Mouse (Mus musculus): Measurements from ENCODE around the gene Fn3k. TPM values are rescaled to one million over a fixed set of nuclear protein-coding genes. Genes with fewer than 3 reads are reported as not detected.

The Fn3k gene
- polyA plus RNA-seq, 1 experiment from 2014 or later: 0.03 TPM

GRCm38 (mm10) chr11:121433397-121433796 is 1.3 kb upstream of the Fn3k start:
- Histone ChIP-seq H3K36me3 (ENCODE audit: inconsistent target) (no peaks in the 10 kb centered on the region), H3K4me3 (ENCODE audit: inconsistent target) (no peak overlapping the region), H3K79me2 (ENCODE audit: inconsistent target) (no peaks in the 10 kb centered on the region), H3K27ac (no peak overlapping the region)
- 83% methylated on average over 4 of the region's 4 CpGs for WGBS (ENCODE audit: missing documents)

GRCm38 (mm10) chr11:121437236-121437635 is 2.5 kb downstream of the Fn3k start:
- no peak overlapping the region for H3K4me3 ChIP-seq (ENCODE audit: inconsistent target)
- H3K27ac ChIP-seq: no peak overlapping the region
- H3K79me2 ChIP-seq (ENCODE audit: inconsistent target): no peaks in the 10 kb centered on the region
- H3K36me3 ChIP-seq (ENCODE audit: inconsistent target): no peaks in the 10 kb centered on the region
- 97% methylated on average over 4 of the region's 5 CpGs for WGBS (ENCODE audit: missing documents)

- WGBS (ENCODE audit: missing documents): 77% methylated on average over 5 of the region's 5 CpGs
- H3K4me3 ChIP-seq (ENCODE audit: inconsistent target): no peak overlapping the region
- H3K79me2 ChIP-seq (ENCODE audit: inconsistent target): no peaks in the 10 kb centered on the region
- H3K27ac ChIP-seq: no peak overlapping the region
- no peaks in the 10 kb centered on the region for H3K36me3 ChIP-seq (ENCODE audit: inconsistent target)
These were observed 5.1 kb downstream of the Fn3k start for GRCm38 (mm10) chr11:121439686-121440292.

DNA sequence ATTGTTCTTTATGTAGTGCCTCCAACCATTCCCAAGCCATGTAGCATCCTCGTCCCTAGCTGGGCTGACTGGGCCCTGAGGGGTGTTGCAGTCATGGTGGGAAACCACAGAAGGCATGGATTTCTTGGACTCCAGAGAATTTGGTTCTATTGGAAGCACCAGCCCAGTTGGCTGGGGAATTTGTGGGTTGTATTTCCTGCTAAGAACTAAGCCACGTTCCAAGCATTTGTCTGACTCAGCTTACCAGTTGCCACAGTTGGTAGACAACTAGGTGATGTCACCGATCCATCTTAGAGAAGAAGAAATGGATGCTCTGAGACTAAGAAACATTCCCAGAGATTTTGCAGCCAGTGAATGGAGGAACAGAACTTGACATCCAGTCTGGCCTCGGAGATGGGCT is 6.9 kb downstream of the Fn3k start:
- H3K79me2 ChIP-seq (ENCODE audit: inconsistent target): no peaks in the 10 kb centered on the region
- no peak overlapping the region for H3K27ac ChIP-seq
- WGBS (ENCODE audit: missing documents): 86% methylated on average over 4 of the region's 4 CpGs
- H3K36me3 ChIP-seq (ENCODE audit: inconsistent target): no peaks in the 10 kb centered on the region
- H3K4me3 ChIP-seq (ENCODE audit: inconsistent target): no peak overlapping the region

- no peak overlapping the region for H3K27ac ChIP-seq
- 69% methylated on average over 2 of the region's 2 CpGs for WGBS (ENCODE audit: missing documents)
- no peaks in the 10 kb centered on the region for H3K36me3 ChIP-seq (ENCODE audit: inconsistent target)
- no peak overlapping the region for H3K4me3 ChIP-seq (ENCODE audit: inconsistent target)
- H3K79me2 ChIP-seq (ENCODE audit: inconsistent target): no peaks in the 10 kb centered on the region
These were observed 7.4 kb downstream of the Fn3k start for GRCm38 (mm10) chr11:121442076-121442475.

DNA sequence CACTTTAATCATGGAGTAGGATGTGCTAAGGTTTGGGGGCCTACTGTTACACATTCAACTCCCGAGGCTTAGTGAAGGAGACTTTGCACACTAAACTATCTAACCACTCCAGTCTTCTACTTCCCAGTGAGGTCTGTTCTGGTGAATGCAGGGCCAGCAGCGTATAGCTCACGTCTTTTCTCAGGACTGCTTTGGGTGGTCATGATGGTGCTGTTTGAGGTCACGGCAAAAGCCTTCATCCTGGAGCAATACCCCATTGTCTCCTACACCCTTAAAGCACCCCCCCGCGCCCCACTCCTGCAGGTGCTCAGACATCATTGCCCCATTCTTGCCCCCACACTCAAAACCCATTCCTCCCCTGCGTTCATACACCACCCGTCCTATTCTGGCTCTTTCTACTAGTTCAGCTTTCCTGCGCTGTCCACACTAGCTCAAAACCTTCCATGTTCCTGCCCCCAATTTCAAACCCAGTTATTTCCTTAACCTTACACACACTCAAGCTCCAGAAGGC is 16.6 kb downstream of the Fn3k start:
- H3K79me2 ChIP-seq (ENCODE audit: inconsistent target): peaks cover 18% of the 10 kb centered on the region; the same call in 1 of the 2 replicates
- H3K36me3 ChIP-seq (ENCODE audit: inconsistent target): no peaks in the 10 kb centered on the region; the same call in 1 of the 2 replicates
- WGBS (ENCODE audit: missing documents): 49% methylated on average over 9 of the region's 9 CpGs
- no peak overlapping the region for H3K27ac ChIP-seq
- H3K4me3 ChIP-seq (ENCODE audit: inconsistent target): peak overlapping the region; percentile 80

DNA sequence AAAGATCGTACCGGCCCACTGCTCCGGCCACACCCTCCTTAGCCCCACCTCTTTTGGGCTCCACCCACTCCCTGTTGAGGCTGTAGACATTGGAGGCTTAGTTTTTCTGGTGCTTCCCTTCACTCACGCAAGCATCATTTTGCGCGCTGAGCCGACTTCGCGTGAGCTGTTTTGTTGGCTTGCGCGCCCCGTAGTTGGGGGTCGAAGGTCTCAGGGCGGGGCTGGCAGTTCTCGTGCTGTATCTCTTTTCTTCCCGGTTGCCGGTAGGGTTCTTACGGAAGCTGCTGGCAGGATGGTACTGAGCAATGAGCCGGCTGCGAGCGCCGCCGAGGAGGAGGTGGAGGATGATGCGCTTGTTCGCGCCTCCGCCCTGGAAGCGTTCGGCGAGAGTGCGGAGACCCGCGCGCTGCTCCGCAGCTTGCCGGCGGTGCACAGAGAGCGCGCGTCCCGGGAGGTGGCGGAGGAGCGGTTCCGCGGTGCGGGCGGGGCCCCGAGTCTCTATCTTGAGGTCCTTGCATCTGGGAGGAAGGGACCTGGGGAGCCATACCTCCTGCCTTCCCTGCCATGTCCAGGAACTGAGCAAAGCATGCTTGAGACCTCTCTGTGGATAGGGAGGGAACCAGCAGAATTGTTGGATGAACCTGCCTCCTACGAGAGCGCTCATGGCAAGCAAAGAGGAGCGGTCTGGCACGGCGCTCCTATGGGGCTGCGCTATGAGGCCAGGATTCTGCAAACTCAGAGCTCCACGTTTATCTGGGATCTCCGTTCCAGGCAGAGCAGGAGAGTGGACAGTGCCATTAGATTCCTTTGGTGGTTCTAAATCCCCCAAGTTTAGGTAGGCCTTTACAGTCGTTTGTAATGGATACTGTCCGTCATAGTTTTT is 17.3 kb downstream of the Fn3k start, which contains the start of gene Tbcd:
TSS of gene Tbcd (plus strand) at position 197 of the 883 bp plus-strand sequence.
- WGBS (ENCODE audit: missing documents): 1% methylated on average over 58 of the region's 58 CpGs
- Histone ChIP-seq H3K4me3 (ENCODE audit: inconsistent target) (peak within 1 kb of the TSS; percentile 80), H3K27ac (no peak within 1 kb of the TSS), H3K36me3 (ENCODE audit: inconsistent target) (peaks cover 6% of the 10 kb centered on the region; the same call in 1 of the 2 replicates), H3K79me2 (ENCODE audit: inconsistent target) (peaks cover 22% of the 10 kb centered on the region; the same call in 1 of the 2 replicates)

DNA sequence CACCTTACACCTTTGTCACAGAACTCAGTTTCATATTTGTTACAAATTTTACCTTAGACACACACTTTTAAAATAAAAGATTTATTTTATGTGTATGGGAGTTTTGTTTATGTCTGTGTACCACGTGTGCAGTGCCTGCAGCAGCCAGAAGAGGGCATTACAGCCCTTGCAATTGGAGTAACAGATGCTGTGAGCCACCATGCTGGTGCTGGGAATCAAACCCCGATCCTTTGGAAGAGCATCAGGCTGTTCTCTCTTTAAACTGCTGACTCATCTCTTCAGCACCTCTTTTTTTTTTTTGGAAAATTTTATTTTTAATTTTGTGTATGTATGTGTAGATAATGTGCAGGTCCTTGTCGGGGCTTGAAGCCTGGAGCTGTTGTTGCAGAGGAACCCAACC is 23.2 kb downstream of the Fn3k start:
- peaks cover 46% of the 10 kb centered on the region for H3K36me3 ChIP-seq (ENCODE audit: inconsistent target)

GRCm38 (mm10) chr11:121467408-121467807 is 32.7 kb downstream of the Fn3k start:
- WGBS (ENCODE audit: missing documents): 97% methylated on average over 6 of the region's 6 CpGs
- peaks cover 23% of the 10 kb centered on the region for H3K36me3 ChIP-seq (ENCODE audit: inconsistent target)

More for the DNA sequence above, 23.2 kb downstream of the Fn3k start:
- WGBS (ENCODE audit: missing documents): 95% methylated on average over 3 of the region's 3 CpGs
- H3K79me2 ChIP-seq (ENCODE audit: inconsistent target): peaks cover 16% of the 10 kb centered on the region; the same call in 1 of the 2 replicates
- H3K27ac ChIP-seq: no peak overlapping the region
- no peak overlapping the region for H3K4me3 ChIP-seq (ENCODE audit: inconsistent target)

DNA sequence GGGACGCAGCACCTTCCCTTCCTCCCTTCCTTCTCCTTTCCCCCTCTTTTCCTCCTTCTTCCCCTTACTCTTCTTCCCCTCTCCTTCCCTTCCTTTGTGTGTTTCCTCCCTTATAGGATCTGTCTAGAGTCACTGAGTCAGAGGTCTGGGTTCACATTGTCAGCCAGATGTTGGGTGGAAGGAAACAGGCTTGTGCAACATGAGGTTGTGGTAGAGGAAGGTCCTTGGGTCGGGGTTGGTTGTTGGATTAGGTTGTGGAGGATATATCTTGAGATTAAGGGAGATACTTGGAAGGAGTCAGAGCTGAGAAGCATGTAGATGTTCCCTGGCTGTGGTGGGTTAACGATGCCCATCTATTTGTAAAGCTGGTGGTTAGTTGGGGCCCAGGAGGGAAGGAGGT is 40.1 kb downstream of the Fn3k start:
- H3K36me3 ChIP-seq (ENCODE audit: inconsistent target): peaks cover 14% of the 10 kb centered on the region
- no peak overlapping the region for H3K4me3 ChIP-seq (ENCODE audit: inconsistent target)
- 23% methylated on average over 3 of the region's 3 CpGs for WGBS (ENCODE audit: missing documents)
- no peak overlapping the region for H3K27ac ChIP-seq
- no peaks in the 10 kb centered on the region for H3K79me2 ChIP-seq (ENCODE audit: inconsistent target)

More at GRCm38 (mm10) chr11:121467408-121467807, 32.7 kb downstream of the Fn3k start:
- Histone ChIP-seq H3K27ac (no peak overlapping the region), H3K4me3 (ENCODE audit: inconsistent target) (no peak overlapping the region), H3K79me2 (ENCODE audit: inconsistent target) (no peaks in the 10 kb centered on the region)

- H3K27ac ChIP-seq: no peak overlapping the region
- H3K36me3 ChIP-seq (ENCODE audit: inconsistent target): peaks cover 14% of the 10 kb centered on the region
- no peaks in the 10 kb centered on the region; the same call in 1 of the 2 replicates for H3K79me2 ChIP-seq (ENCODE audit: inconsistent target)
- 24% methylated on average over 9 of the region's 9 CpGs for WGBS (ENCODE audit: missing documents)
- H3K4me3 ChIP-seq (ENCODE audit: inconsistent target): no peak overlapping the region
These were observed 41.1 kb downstream of the Fn3k start for GRCm38 (mm10) chr11:121475699-121476415.

DNA sequence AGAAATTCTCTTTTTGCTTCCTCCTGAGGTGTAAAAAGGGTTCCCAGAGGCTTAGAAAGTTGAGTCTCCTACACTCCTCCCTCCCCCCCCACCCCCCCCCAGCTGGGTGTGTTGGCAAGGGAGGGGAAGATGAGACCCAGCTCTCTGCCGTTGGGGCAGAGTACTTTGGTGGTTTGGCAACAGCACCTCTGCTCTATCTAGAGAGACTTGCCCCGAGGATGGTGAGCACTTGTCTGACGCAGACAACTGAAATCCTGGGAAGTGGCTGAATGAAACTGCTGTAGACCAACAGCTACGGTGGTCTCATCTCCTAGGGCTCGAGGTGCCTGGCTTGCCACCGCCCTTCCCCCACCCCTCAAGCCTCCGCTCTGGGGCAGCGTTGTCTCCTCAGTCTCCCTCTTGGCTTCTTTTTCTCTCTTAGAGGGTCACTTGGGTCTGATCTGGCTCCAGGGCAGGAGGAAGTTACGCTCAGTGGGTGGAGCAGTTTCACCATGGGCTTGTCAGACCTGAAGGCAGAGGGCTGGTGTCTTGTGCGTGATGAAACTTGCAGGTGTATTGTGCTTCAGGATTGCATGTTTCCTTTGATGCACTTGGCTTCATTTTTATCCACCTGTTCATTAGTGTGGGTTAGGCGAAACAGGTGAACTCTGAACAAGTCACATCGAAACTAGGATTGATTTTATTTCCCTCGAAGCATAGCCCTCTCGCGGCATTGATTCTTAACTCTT is 44.9 kb downstream of the Fn3k start:
- Histone ChIP-seq H3K36me3 (ENCODE audit: inconsistent target) (peaks cover 16% of the 10 kb centered on the region), H3K4me3 (ENCODE audit: inconsistent target) (no peak overlapping the region), H3K27ac (no peak overlapping the region), H3K79me2 (ENCODE audit: inconsistent target) (no peaks in the 10 kb centered on the region; the same call in 1 of the 2 replicates)
- WGBS (ENCODE audit: missing documents): 66% methylated on average over 15 of the region's 15 CpGs

GRCm38 (mm10) chr11:121481129-121481528 is 46.4 kb downstream of the Fn3k start:
- 97% methylated on average over 2 of the region's 2 CpGs for WGBS (ENCODE audit: missing documents)
- peaks cover 16% of the 10 kb centered on the region for H3K36me3 ChIP-seq (ENCODE audit: inconsistent target)

DNA sequence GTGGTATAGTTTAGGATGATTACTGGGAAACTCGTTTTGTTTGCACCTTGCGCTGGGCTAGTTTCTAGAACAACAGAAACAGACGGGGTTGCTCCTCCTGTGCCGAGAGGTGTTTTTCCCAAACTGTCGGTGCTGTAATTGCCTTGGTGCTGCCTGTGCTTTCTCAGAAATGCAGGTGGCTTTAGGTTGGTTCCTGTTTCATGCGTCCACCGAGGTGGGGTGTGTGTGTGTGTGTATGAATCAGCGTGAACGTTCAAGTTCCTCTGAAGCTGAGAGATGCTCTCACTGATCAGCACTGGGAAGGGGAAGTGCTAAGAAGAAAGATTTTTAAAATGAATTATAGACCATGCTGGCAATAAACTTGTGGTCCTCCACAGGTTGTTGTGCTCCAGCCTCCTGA is 51.2 kb downstream of the Fn3k start:
- Histone ChIP-seq H3K27ac (no peak overlapping the region), H3K4me3 (ENCODE audit: inconsistent target) (no peak overlapping the region), H3K36me3 (ENCODE audit: inconsistent target) (peaks cover 4% of the 10 kb centered on the region; the same call in 1 of the 2 replicates), H3K79me2 (ENCODE audit: inconsistent target) (peaks cover 22% of the 10 kb centered on the region; the same call in 1 of the 2 replicates)
- WGBS (ENCODE audit: missing documents): 20% methylated on average over 7 of the region's 9 CpGs

More at GRCm38 (mm10) chr11:121481129-121481528, 46.4 kb downstream of the Fn3k start:
- Histone ChIP-seq H3K4me3 (ENCODE audit: inconsistent target) (no peak overlapping the region), H3K27ac (no peak overlapping the region), H3K79me2 (ENCODE audit: inconsistent target) (no peaks in the 10 kb centered on the region; the same call in 1 of the 2 replicates)
